Mouse (Mus musculus): ENCODE measurements around the gene Scube3.

Scube3 gene

DNA sequence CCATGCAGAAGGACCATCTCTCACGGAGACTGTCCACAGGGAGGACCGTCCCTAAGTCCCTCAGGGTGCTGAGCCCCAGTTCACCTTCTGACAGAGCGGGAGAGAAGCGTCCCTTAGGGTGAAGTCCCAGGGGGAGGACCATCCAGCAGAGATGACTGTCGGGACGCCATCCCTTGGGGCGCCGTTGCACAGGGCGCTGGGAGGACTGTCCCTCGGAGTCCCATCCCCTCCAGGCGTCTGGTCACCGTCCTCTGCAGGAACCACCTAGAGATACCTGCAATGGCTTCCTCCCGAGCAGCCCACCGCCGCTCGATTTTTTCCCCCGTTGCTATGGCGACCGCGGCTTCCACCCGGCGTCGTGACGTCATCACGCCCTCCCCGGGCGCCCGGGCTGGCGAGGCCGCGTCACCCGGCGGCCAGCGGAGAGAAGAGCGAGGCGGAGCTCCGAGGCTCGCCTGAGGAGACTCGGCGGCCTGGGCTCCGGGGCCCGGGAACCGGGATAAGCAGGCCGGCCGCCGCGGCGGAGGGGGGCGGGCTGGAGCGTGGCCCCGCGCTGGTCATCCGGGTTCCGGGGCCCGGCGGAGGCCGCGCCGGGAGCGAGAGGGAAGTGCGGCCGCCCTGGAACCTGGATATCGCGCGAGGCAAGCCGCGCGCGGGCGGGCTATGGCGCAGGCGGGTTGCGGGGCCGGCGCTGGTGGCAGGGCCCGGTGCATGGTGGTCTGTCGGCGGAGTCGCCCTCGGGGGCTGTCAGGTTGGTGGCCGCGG lies 35.0 kb downstream of the Scube3 start, which contains the start of gene Zfp523:
Gene Zfp523, plus strand, starts transcription at position 355 of the 765 bp plus-strand sequence.
- in situ Hi-C loops (cut with MboI, MseI): no loop called here

DNA sequence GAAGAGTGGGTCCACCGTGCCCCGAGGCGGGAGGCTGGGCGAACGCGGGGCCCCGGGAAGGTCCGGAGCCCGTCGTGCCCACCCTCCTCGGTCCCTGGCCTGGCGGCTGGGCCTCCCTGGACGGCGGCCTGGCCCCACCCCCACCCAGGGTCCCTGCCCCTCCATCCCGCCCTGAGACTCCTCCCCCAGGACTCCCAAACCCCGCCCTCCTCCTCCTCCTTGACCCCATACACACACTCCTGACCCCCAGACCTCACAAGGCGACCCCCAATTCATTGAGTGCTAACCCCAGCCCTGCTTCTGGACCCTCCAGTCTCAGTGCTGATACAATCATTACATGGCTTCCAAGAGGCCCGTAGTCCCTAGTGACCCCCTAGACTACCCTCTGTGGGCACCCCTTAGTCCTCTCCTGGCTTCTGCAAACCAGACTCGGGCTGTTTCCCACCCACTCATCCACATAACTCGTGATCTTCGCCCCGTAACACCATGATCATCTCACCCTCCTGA lies 35.7 kb downstream of the Scube3 start:
- in situ Hi-C loops (cut with MboI, MseI): no loop called here

DNA sequence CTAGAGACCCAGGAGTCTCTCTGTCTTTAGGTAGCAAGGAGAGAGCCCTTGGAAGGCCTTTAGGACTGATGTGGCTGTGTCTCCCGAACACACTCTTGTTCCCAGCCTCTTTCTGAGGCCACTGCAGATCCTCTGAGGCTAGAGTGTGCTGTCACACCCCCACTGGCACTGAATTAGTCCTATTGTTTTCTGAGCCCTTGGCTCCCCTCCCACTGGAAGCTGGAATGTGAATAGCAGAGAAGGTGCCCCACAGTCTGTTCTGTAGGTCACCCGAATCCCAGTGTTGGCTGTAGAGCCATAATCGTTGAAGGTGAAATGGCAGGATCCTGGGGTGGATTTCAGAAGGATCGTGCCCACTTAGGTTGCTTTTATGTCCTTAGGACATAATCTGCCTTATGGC lies 38.4 kb downstream of the Scube3 start:
- in situ Hi-C loops (cut with MboI, MseI): no loop called here

DNA sequence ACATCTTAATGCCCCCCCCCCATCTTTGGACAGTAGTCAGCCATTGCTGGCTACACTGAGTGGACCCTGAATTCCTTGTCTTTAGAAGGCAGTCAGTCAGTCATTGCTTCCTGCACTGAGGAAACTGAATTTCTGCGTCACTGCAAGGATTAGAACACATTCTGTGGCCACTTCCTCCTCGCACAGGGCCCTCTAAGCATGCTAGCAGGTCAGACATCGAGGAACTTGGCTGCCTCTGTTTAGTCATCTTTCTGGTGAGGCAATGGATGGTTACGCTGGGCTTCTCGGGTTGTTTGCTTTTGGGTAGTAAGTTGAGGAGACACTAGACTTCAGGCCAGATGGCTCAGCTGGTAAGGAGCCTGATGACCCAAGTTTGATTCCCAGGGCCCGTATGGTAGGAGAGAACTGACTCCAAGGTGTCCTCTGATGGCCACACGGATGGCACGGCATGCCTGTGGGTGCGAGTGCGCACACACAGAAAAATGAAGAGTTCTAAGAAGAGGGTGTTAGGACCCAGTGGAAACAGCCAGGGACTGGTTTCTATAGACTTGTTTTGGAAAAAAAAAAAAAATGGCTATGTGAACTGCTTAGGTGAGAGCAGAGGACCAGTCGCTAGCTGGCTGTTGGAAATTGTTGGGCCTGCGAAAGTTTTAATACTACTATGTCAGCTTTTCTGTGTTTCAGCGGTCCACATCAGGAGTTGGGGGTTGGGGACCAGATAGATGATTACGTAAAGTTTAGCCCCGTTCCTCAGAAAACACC lies 39.0 kb downstream of the Scube3 start:
- in situ Hi-C loops (cut with MboI, MseI): no loop called here

DNA sequence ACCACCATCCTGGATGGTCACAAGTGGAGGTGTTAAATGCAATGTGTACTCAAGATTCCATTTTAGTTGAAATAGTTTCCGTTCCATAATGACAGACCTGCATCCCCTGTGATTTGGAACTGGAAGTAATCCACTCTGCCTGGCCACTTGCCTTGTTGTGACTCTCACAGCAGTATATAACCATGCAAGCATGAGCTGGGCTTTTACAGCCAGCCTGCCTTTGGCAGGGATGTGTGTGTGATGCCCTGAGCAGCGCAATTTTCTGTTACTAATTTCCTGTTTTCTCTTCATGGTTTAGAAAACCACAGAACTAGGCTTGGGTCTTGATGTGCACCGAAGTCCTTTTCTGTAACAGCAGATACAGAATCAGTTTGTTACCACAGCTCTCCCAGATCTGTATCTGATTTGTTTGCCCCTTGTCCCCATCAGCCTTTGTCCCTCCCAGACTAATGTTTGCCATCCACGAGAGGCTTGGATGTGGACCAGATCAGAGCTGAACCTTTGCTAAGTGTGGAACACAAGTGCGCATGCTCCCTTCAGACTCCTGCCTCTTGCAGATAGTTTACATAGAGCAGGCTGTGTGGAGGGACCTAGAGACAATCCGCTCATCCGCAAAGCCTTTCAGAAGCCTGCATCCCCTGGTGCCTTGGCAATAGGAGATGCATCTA lies 43.2 kb downstream of the Scube3 start:
- in situ Hi-C loops (cut with MboI, MseI): no loop called here

DNA sequence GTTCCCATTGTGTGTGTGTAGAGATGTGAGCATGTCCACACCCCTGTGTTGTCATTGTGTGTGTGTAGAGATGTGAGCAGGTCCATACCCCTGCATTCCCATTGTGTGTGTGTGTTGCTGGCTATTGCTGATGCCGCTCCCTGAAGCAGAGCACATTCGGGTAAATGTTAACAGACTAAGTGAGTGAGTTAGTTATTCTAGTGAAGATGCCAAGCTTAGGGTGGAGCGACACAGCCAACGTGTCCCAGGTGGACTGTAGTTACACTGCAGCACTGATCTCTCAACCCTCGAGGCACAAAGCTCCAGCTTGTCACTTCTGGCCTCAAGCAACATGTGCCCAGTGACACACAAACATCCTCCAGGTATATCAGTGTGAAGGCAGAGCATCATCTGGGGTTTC lies 46.4 kb downstream of the Scube3 start:
- in situ Hi-C loops (cut with MboI, MseI): no loop called here

DNA sequence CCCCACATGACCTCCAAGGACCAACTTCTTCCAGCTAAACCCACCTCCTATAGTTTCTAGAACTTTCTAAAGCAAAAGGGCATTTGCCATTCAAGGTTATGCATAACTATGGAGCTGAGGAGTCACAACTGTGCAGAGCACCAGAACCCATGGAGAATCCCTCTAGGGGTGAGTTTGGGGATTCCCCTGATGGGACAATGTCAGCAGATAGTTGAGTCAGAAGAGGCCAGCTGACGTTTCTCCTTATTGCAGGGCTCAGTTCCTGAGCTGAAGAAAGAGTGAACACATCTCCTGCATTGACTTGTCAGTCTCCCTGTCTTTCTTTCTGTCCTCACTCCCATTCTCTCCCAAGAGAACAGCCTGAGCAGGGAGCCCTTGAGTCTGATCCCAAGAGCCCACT lies 50.8 kb downstream of the Scube3 start:
- in situ Hi-C loops (cut with MboI, MseI): loop anchor here (10.0 kb wide), 1 partner anchor 972 kb away; no protein-coding TSS in a partner anchor

DNA sequence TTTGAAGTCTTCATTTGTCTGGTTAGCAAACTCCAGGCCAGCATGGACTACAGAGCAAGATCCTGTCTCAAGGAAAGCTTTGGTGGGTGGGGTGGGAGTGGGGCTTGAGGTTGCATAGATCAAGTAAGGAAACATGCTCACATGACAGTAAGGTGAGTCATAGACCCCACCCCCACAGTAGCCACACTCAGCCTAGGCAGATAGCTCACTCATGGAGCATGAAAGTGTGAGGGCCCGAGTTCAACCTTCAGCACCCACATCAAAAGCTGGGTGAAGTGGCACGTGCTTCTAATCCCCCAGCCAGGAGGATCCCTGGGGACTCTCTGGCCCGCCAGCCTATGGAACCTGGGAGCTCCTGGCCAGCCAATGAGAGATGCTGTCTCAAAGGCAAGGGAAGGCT lies 51.6 kb downstream of the Scube3 start:
- in situ Hi-C loops (cut with MboI, MseI): loop anchor here (10.0 kb wide), 1 partner anchor 971 kb away; no protein-coding TSS in a partner anchor

DNA sequence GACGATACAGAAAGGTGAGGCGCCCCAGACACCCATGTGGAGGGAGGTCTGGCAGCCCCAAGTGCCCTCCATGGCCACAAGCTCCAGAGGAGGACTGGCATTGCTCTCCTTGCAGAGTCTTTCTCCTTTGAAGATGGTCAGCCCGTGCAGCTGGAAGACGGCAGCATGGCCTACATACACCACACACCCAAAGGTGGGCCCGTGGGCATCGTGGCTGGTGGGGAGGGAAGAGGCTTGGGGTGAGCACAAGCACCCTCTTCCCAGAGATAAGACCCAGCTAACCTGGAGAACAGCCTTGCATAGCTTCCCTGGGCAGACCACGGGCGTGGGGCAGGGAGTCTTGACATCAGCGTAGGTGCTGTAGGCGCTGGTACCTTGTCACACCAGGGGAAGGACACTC lies 53.1 kb downstream of the Scube3 start:
- in situ Hi-C loops (cut with MboI, MseI): loop anchor here (10.0 kb wide), 1 partner anchor 970 kb away; no protein-coding TSS in a partner anchor

DNA sequence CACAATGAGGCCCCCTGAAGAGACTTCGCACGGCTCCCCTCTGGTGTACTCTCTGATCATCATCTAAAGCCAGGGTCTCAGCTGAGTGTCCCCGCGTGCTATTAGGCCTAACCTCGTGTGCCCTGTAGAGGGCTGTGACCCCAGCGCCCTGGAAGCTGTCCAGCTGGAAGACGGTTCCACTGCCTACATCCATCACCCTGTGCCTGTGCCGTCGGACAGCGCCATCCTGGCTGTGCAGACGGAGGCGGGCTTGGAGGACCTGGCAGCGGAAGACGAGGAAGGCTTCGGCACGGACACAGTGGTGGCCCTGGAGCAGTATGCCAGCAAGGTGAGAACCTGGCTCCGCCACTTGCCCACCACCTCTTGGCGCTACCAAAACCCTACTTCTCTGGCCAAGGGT lies 55.7 kb downstream of the Scube3 start:
- in situ Hi-C loops (cut with MboI, MseI): loop anchor here (10.0 kb wide), 1 partner anchor 967 kb away; no protein-coding TSS in a partner anchor

DNA sequence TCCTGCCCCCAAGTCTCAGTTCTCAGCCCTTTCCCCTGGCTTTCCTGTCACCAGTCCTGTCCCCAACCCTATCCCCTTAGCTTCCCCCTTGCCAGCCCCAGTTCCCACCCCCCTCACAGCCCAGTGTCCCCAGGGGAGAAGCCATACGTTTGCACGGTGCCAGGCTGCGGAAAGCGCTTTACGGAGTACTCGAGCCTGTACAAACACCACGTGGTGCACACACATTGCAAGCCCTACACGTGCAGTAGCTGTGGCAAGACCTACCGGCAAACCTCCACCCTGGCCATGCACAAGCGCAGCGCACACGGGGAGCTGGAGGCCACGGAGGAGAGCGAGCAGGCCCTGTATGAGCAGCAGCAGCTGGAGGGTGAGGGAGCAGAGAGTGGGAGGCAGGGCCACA lies 60.0 kb downstream of the Scube3 start:
- in situ Hi-C loops (cut with MboI, MseI): no loop called here

DNA sequence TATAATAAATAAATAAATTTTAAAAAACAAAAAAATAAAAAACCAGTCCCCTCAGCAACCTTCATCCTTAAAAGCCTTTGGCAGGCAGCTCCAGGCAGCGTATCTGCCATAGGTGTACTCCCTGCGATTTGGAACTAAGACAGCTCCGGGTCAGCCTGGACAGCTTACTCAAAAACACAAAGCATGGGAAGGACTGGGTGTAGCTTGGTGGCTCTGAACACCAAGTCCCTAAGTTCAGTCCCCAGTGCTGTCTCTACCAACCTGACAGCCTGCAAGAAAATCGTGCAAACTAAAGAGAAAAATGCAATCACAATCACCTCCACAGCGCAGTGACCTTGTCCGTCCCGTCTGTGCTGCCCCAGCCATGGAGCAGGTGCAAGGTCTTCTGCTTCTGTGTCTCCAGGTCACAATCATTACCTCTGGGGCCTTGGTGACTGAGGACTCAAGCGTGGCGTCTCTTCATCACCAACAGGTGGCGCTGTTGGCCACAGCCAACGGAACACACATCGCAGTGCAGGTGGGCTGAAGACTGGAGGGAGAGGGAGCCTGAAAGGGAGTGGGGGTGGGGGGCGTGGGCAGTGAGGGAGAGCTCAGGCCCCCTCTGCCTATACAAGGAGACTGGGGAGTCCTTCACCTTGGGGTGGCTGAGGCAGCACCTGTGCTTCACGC lies 62.2 kb downstream of the Scube3 start:
- in situ Hi-C loops (cut with MboI, MseI): no loop called here

DNA sequence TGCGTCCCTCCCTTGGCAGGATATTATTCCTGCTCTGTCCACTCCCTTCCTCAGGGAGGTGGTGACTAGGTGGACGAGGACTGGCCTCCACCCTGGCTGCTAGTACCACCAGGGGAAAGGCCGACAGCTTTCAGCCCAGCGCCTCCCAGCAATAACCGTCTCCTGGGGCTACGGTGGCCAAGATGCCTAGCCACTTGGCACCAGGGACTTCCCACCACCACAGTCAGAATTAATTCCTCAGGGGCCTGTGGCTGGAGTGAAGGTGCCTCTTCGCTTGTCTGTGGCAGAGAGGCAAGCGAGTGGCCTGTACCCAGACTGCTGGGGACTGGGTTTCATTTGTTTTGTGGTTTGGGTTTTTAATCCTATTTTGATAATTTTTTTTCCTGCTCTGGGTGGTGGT lies 63.5 kb downstream of the Scube3 start:
- in situ Hi-C loops (cut with MboI, MseI): no loop called here

DNA sequence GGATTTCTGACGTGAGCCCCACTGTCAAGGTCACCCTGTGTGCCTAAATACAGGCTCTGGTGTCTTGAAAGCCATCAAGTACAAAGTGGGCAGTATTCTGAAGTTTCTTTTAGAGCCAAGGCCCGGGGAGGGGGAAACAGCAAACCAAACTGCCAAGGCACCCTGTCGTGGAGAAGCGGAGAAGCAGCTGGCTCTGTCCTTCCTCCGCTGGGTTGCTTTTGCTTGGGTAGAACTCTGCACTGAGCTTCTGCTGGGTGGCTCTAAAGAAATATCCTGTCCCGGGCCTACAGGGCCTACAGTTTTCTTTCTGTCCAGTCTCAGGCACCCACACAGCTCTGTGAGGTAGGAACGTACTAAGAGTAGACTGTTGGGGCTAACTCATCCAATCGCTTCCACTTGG lies 65.2 kb downstream of the Scube3 start:
- in situ Hi-C loops (cut with MboI, MseI): no loop called here

DNA sequence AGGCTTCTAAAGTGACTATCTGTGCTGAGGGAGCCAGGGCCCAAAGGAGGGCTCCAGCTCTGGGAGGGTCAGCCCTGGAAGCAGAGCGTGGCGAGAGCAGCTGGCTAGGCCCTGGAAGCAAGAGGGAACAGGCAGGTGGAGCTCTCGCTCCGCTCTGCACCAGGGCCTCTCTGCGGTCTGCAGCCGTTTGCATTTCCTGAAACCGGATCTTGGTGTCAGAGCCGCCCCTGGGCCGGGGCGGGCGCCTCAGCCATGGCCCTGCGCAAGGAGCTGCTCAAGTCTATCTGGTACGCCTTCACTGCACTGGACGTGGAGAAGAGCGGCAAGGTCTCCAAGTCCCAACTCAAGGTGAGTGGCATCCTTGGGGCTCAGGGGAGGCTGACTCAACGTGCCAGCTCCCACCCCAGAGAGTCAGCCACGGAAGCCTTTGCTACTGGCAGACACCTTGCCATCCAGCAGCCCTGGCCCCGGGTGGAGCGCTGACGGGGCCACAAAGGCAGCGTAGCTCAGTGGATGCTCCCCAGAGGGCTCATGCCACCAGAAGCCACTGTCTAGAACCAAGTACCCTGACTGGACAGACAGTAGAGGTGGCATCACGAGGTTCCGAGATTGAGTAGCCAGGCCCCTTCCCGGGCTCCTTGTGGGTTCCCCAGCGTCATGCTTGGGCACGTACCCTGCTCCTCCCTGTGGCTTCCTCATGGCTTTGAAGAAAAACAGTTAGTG lies 65.8 kb downstream of the Scube3 start, which contains the start of gene Def6:
Gene Def6, plus strand, starts transcription at position 188 of the 723 bp plus-strand sequence.
- in situ Hi-C loops (cut with MboI, MseI): no loop called here

DNA sequence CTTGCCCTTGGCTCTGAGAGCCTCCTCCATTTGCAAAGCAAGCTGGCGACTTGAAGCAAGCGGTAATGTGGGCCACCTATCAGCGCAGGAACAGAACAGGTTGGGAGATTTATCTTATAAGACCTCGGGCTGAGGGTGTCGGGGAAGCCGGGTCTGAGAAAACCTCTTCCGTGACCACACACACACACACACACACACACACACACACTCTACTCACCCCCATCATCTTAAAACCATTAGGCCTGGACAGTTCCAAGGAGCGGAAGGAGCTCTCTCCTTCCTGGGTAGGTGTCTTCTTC lies 66.3 kb downstream of the Scube3 start:
- in situ Hi-C loops (cut with MboI, MseI): no loop called here

DNA sequence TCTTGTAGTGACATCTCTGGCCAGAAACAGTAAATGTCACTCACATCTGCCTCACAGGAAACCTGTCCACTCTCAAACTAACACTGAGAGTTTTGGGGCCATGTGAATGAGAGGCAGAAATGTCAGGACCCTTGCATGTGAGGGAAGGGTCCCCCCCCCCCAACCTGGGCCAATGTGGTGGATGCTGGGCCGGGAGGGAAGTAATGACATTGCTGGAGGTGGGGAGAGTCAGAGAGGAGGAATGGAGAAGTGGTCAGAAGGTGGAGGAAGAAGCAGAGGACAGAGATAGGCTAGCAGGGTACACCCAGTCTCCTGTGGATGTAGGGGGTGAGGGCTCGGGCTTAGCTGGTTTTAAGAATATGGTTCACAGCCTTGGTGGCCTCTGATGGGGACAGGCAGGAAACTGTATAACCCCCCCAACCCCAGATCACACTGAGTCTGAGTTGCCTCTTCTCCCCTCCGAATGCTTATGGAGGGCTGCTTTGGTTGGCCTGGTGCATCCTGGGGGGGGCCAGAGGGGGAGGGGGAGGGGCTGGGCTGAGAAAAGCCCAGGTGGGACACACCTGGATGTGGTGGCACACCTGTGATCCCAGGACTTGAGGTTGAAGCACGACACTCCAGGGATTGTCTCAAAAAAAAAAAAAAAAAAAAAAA lies 67.6 kb downstream of the Scube3 start:
- in situ Hi-C loops (cut with MboI, MseI): no loop called here

DNA sequence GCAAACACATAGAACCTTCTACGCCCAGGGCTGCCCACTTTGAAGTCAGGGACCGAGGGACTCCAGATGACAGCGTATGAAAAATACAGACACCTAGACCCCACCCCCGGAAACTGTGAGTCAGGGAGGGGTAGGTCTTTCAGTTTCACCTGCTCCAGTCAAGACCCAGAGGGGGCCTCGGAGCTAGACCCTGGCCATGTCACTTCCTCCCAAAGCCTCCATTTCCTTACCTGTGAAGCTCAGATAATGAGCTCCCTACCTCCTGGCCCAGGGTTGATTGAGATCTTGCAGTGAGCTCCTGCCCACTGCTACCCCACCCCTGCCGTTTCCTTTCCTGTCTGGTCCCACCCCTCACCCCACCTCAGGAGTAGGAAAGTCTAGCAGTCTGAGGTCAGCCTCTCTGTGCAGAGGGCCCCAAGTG lies 70.0 kb downstream of the Scube3 start:
- in situ Hi-C loops (cut with MboI, MseI): no loop called here

DNA sequence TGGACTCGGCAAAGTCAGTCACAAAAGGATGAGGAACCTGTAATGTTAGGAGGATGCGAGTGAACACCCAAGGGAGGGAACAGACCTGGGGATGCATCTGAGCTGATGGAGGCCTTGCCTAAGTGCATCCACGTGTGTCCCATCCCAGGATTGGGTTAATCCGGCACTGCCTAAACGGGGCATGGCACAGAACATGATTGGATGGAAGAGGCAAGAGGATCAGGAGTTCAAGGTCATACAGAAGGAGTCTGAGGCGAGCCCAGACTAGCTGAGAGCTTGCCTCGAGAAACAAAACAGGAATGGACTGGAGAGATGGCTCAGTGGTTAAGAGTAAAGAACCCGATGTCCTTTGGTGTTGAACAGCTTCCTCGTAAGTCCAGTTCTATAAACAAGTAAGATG lies 70.5 kb downstream of the Scube3 start:
- in situ Hi-C loops (cut with MboI, MseI): no loop called here

DNA sequence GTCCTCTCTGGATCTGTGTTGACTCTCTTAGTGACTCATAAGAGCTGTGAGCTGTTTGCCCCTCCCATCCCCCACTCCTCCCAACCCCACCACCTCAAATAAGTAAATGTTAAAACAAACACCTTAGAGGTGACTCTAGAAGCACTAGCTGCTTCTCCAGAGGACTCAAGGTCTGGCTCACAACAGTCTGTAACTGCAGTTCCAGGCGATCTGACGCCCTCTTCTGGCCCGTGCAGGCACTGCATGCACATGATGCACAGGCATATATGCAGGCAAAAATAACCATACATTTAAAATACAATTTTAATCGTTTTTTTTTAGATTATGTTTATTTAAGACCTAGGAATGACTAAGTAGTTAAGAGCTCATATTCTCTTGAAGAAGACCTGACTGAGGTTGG lies 71.3 kb downstream of the Scube3 start:
- in situ Hi-C loops (cut with MboI, MseI): no loop called here

Measured in T-helper 2 cell (primary cell).